Mouse (Mus musculus): Measurements from ENCODE around the gene Faah. TPM values are rescaled to one million over a fixed set of nuclear protein-coding genes. Genes with fewer than 3 reads are reported as not detected.

Gene Faah
- polyA plus RNA-seq (2016; fragmentation: Nextera tagmentation; extraction: Ambion mirVana), result 1.9 and 2.3 TPM in 2 replicates

DNA sequence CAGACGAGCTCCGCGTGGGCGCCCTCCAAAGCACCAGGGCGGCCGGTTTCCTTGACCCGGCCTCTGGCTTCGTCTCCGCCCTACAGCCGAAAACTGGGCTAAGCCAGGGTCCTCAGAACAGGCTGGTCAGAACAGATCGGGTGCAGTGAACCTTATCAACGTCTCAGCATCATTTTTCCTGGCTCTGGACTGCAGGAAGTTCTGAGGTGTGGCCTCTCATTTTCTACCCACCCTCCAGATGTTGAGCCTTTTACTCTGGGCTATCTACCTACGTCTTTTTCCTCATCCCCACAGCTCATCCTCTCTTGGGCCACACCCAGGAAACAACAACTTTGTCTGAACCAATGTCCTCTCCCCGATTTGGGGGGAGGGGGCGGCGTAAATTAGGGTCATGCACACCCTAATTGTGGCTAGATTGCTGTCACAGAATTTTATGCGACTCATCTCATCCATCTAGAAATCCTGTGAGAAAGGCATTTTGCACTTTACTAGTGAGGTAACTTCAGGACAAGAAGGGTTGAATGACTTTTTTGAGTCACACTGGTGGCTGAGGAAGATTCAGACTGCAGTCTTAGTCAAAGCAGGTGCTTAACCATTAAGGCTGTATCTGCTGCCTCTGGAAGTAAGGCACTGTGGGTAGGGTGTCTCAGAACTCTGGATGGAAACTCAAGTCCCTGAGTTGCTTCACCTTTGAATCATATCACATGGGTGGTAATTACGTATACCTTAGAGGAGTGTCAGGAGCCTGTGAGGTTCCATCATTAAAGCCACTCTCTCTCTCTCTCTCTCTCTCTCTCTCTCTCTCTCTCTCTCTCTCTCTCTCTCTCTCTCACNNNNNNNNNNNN, at the start of gene Faah:
Faah (minus strand) TSS at position 25 of the 845 bp plus-strand sequence.
- Histone ChIP-seq H3K27me3 (ENCODE audit: poor library complexity, severe bottlenecking) (peaks cover 89% of the 10 kb centered on the region), H3K4me3 (peak within 1 kb of the TSS; percentile 73), H3K4me1 (peaks cover 29% of the 10 kb centered on the region), H3K9me3 (no peaks in the 10 kb centered on the region), H3K36me3 (replicated peaks) (no peaks in the 10 kb centered on the region), H3K27ac (peak within 1 kb of the TSS; percentile 79)
- no peak for DNase-seq (ENCODE audit: extremely low spot score, low spot score)
- WGBS, result 6% methylated on average over 18 of the region's 18 CpGs

DNA sequence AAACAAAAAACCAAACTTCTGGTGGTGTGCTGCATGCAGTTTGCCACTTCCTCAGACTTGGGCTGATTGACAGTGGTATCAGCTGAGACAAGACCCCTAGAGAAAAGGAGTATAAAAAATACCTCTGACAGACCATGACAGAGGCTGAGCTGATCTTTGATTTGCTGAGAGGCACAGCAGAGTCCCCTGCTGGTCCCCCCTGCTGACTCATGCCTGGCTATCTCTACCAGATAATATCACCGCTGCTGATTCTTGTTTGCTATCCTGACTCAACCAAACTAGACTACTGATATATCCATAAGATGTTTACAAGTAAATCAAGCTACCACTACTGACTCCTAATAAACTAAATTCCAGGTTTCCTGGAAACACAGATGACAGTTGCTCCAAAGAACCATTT, 46.1 kb upstream of the Faah start:
- no peaks in the 10 kb centered on the region for H3K27me3 ChIP-seq (ENCODE audit: poor library complexity, severe bottlenecking)
- H3K9me3 ChIP-seq, result no peaks in the 10 kb centered on the region
- DNase-seq (ENCODE audit: extremely low spot score, low spot score), result no peak
- H3K36me3 ChIP-seq (replicated peaks), result peaks cover 37% of the 10 kb centered on the region
- no peak overlapping the region for H3K4me3 ChIP-seq
- H3K4me1 ChIP-seq, result no peaks in the 10 kb centered on the region
- no peak overlapping the region for H3K27ac ChIP-seq
- WGBS, result 42% methylated on average over 1 of the region's 1 CpGs

- no peaks in the 10 kb centered on the region; the same call in 1 of the 2 replicates for H3K36me3 ChIP-seq (replicated peaks)
- H3K27me3 ChIP-seq (ENCODE audit: poor library complexity, severe bottlenecking), result no peaks in the 10 kb centered on the region
- H3K27ac ChIP-seq, result no peak overlapping the region
- H3K4me3 ChIP-seq, result no peak overlapping the region
- WGBS, result 77% methylated on average over 5 of the region's 5 CpGs
- DNase-seq (ENCODE audit: extremely low spot score, low spot score), result no peak
- H3K4me1 ChIP-seq, result peaks cover 3% of the 10 kb centered on the region; the same call in 1 of the 2 replicates
- H3K9me3 ChIP-seq, result no peaks in the 10 kb centered on the region
Measured at GRCm38 (mm10) chr4:116059012-116059726, 41.4 kb upstream of the Faah start.

- Histone ChIP-seq H3K27me3 (ENCODE audit: poor library complexity, severe bottlenecking) (no peaks in the 10 kb centered on the region), H3K4me3 (no peak overlapping the region), H3K36me3 (replicated peaks) (no peaks in the 10 kb centered on the region), H3K4me1 (peaks cover 16% of the 10 kb centered on the region), H3K27ac (no peak overlapping the region), H3K9me3 (no peaks in the 10 kb centered on the region)
- no peak for DNase-seq (ENCODE audit: extremely low spot score, low spot score)
- WGBS, result 0% methylated on average over 1 of the region's 1 CpGs
Measured at GRCm38 (mm10) chr4:116057559-116057958, 39.8 kb upstream of the Faah start.

DNA sequence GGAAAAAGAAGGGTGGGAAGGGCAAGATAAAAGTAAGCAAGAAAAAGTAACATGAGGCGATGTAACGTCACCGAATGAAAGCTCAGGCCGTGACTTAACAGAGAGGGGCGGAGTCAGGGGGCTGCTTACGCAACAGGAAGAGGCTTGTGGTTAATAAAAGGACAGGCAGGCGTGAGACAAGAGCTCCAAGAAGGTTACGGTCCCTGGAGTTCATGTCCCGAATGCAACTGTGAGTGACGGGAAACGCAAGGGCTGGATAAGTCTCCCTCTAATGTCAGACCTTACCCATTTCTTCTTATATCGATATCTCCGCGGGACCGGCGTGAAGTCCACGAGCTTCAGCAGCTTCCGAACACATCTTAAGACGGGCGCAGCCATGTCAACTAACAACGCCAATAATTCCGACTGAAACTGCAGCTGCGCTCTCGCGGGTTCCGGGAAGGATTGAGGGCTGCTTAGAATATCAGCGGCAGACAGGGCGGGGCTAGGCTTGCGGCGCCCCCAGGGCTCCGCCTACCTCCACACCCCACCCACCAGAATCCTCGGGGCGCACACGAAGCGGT, 35.8 kb upstream of the Faah start, which contains the start of gene Nsun4:
Nsun4 (minus strand) TSS at position 478 of the 563 bp plus-strand sequence.
- under 1% methylated on average over 35 of the region's 35 CpGs for WGBS
- peak; percentile 86 for DNase-seq (ENCODE audit: extremely low spot score, low spot score)
- Histone ChIP-seq H3K27me3 (ENCODE audit: poor library complexity, severe bottlenecking) (no peaks in the 10 kb centered on the region), H3K36me3 (replicated peaks) (peaks cover under 1% of the 10 kb centered on the region; the same call in 1 of the 2 replicates), H3K27ac (peak within 1 kb of the TSS; percentile 87), H3K9me3 (no peaks in the 10 kb centered on the region), H3K4me1 (peaks cover 23% of the 10 kb centered on the region), H3K4me3 (peak within 1 kb of the TSS; percentile 69)

DNA sequence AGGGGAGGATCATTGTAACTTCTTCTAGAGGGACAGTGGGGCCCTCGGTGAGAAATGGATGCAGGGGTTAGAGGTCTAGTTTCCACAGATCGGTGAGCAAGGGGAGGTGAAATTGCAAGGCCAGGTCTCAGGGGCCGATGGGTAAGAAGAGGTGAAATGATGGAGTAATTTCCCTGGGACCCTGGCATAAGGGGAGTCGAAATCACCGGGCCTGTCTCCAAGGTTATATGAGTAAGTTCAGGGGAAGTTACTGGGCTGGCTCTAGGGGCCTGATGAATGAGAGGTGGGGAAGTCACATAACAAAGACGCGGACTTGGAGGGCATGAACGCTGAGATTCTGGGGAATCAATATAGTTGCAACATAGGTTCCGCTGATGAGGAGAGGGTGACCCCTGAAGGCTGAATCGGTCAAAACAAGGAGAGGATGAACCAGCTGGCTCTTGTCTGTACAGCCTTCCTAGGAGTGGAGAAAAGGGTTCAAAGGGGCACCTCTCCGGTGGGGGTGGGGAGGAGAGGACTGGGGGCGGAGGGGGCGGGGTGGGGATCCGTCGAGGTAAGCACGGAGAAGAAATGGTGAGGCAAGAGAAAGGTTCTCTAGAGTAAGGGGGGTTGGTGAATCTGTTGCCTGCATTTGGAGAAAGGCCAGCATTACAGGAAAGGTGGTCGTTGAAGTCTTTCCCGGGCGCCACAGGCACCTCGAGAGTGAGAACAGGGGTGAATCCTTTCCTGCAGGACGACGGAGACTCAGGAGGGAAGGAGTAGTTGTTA, 35.0 kb upstream of the Faah start:
- WGBS, result 11% methylated on average over 22 of the region's 22 CpGs
- peak; percentile 36 for DNase-seq (ENCODE audit: extremely low spot score, low spot score)
- Histone ChIP-seq H3K4me3 (peak overlapping the region; percentile 69), H3K36me3 (replicated peaks) (peaks cover 9% of the 10 kb centered on the region), H3K9me3 (no peaks in the 10 kb centered on the region), H3K27ac (peak overlapping the region; percentile 87), H3K4me1 (peaks cover 23% of the 10 kb centered on the region), H3K27me3 (ENCODE audit: poor library complexity, severe bottlenecking) (no peaks in the 10 kb centered on the region)

DNA sequence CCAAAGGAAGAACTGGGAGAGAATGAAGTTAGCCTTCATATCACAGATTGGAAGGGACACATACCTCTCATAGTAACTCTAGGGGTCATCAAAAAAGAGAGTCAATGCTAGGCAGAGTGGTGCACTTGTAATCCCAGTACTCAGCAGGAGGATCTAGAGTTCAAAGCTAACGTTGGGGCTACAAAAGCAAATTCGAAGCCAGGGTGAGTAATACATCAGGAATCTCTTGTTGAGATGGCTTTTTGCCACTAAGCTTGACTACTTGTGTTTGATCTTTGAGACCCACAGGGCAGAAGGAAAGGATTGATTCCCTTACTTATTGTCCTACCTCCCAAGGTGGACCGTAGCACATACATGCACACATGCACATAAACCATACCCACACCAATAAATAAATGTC, 31.5 kb upstream of the Faah start:
- peaks cover 18% of the 10 kb centered on the region for H3K36me3 ChIP-seq (replicated peaks)
- no peaks in the 10 kb centered on the region for H3K27me3 ChIP-seq (ENCODE audit: poor library complexity, severe bottlenecking)
- H3K4me1 ChIP-seq, result peaks cover 20% of the 10 kb centered on the region
- no peaks in the 10 kb centered on the region for H3K9me3 ChIP-seq
- no peak overlapping the region for H3K27ac ChIP-seq
- no peak overlapping the region for H3K4me3 ChIP-seq
- WGBS, result 90% methylated on average over 3 of the region's 3 CpGs
- no peak for DNase-seq (ENCODE audit: extremely low spot score, low spot score)

DNA sequence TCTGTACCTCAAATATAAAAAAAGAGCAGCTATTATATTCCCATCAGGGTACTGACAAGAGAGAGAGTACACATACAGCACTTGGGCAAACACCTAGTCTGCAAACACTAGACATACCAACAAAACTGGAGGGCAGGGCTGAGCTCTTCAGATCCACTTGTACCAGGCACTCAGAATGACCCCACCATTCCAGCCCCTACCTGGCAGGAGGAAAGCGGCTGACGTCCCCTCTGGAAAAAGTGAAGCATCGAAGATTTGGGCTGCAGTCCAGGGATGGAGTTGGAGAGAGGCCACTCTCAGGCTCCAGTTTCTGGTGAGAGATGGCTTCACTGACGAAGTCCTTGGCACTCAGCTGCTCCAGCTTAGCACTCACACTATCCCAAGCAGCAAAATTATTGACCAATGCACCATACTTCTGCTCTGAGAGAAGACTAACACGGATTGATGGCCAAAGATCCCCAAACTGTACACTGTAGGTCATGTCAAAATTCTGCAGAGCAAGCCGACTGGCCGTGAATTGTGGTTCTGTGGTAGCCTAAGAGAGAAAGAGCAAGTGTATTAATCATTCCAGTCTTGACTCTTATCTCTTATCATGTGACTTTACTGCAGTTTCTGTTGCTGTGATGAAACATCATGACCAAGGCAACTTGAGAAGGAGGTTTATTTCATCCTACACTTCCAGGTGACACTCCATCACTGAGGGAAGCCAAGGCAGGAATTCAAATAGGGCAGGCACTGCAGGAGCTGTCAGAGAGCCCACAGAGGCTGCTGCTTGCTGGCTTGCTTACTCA, 30.6 kb upstream of the Faah start:
- no peaks in the 10 kb centered on the region for H3K27me3 ChIP-seq (ENCODE audit: poor library complexity, severe bottlenecking)
- peaks cover 14% of the 10 kb centered on the region for H3K4me1 ChIP-seq
- no peak overlapping the region for H3K27ac ChIP-seq
- peaks cover 18% of the 10 kb centered on the region for H3K36me3 ChIP-seq (replicated peaks)
- H3K9me3 ChIP-seq, result no peaks in the 10 kb centered on the region
- 83% methylated on average over 7 of the region's 7 CpGs for WGBS
- DNase-seq (ENCODE audit: extremely low spot score, low spot score), result no peak
- no peak overlapping the region for H3K4me3 ChIP-seq

DNA sequence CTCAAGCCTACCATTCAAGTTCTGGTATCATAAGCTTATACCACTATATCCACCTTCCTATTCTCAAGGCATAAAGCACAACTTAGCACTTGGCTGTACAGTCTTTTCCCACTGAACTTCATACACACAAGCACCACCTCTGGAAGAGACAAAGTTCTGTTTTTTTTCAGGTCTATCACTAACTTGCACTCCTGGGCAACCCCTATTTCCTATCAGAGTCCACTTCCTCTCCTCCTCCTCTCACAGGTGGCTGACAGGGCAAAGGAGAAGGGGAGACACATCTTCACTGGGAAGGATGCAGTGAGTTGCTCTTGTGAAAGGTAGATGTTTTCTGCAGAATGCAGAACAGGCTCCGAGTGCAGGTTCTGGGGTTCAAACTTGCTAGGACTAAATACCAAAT, 30.0 kb upstream of the Faah start:
- Histone ChIP-seq H3K4me3 (no peak overlapping the region), H3K27me3 (ENCODE audit: poor library complexity, severe bottlenecking) (no peaks in the 10 kb centered on the region), H3K4me1 (peaks cover 8% of the 10 kb centered on the region), H3K9me3 (no peaks in the 10 kb centered on the region), H3K27ac (no peak overlapping the region), H3K36me3 (replicated peaks) (peaks cover 22% of the 10 kb centered on the region)
- 97% methylated on average over 1 of the region's 1 CpGs for WGBS
- DNase-seq (ENCODE audit: extremely low spot score, low spot score), result no peak

DNA sequence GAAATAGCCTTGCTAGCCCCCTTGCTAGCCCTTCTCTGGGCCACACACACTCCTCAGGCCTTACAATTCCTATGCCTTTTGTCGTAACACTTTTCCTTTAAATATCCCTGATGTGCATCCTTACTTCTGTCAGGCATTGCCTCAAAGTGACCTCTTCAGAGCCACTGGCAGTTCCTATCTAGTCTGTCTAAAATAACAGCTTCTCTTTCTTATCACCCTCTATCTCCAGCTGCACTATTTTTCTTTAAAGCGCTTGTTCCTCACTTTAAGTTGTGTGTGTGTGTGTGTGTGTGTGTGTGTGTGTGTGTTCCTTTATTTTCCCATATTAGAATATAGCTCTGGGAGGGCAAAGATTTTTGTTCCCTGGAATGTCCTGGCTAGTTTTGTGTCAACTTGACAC, 28.9 kb upstream of the Faah start:
- no peak overlapping the region for H3K4me3 ChIP-seq
- H3K4me1 ChIP-seq, result no peaks in the 10 kb centered on the region

DNA sequence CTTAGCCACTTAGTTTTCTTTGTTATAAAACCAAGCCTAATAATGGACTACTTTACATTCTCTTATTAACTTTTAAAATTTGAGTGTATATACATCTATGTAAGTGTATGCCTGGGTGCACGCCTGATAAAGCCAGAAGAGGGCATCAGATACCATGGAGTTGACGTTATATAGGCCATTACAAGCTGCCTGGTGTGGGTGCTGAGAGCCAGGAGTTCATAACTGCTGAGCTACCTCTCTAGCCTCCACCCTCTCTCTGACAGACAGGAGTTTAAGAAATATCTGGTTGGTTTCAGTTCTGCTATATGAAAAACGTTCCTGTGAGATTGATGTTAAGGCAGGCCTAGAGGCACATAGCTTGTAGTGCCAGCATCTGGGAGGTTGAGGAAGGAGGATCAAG, 24.5 kb upstream of the Faah start:
- 82% methylated on average over 3 of the region's 3 CpGs for WGBS
- H3K4me3 ChIP-seq, result no peak overlapping the region
- H3K36me3 ChIP-seq (replicated peaks), result peaks cover 37% of the 10 kb centered on the region

More for the DNA sequence above, 28.9 kb upstream of the Faah start:
- no peak for DNase-seq (ENCODE audit: extremely low spot score, low spot score)
- WGBS, result 88% methylated on average over 2 of the region's 2 CpGs
- Histone ChIP-seq H3K36me3 (replicated peaks) (peaks cover 30% of the 10 kb centered on the region), H3K9me3 (no peaks in the 10 kb centered on the region), H3K27me3 (ENCODE audit: poor library complexity, severe bottlenecking) (no peaks in the 10 kb centered on the region), H3K27ac (no peak overlapping the region)

More for the DNA sequence above, 24.5 kb upstream of the Faah start:
- DNase-seq (ENCODE audit: extremely low spot score, low spot score), result no peak
- Histone ChIP-seq H3K27me3 (ENCODE audit: poor library complexity, severe bottlenecking) (no peaks in the 10 kb centered on the region), H3K27ac (no peak overlapping the region), H3K9me3 (no peaks in the 10 kb centered on the region), H3K4me1 (no peaks in the 10 kb centered on the region)

All from forebrain, embryonic 10.5 days (tissue).